Mouse (Mus musculus): ENCODE results near the gene Plekhh1. TPM values are rescaled to one million over a fixed set of nuclear protein-coding genes. Genes with fewer than 3 reads are reported as not detected.

Gene Plekhh1
- polyA plus RNA-seq (2012; ENCODE audit: insufficient read depth, insufficient read length, low replicate concordance, missing spikeins), result not detected in 2 replicates

- TF ChIP-seq CTCF (IDR thresholded peaks at IDR 0.05; ENCODE audit: insufficient read depth, low read depth, low read length), result no peak
- TF ChIP-seq POLR2A (IDR thresholded peaks at IDR 0.05; ENCODE audit: insufficient read depth, low read depth, low read length), result peak; percentile 41; the same call in 1 of the 2 replicates
- 1% methylated on average over 80 of the region's 80 CpGs for WGBS
- peak within 1 kb of the TSS; percentile 66 for H3K4me3 ChIP-seq (ENCODE audit: insufficient read depth, low read depth, low read length)
- H3K27ac ChIP-seq (ENCODE audit: insufficient read depth, low read depth, low read length), result no peak within 1 kb of the TSS
- H3K4me1 ChIP-seq (ENCODE audit: control insufficient read depth, insufficient read depth, low read length), result peaks cover 6% of the 10 kb centered on the region; the same call in 1 of the 2 replicates
These were observed at the start of gene Plekhh1 for GRCm38 (mm10) chr12:79028911-79029861. Gene Plekhh1 (plus strand): TSS chr12:79029163.

- no peak overlapping the region; the same call in 1 of the 2 replicates for H3K4me3 ChIP-seq (ENCODE audit: insufficient read depth, low read depth, low read length)
- no peak overlapping the region for H3K27ac ChIP-seq (ENCODE audit: insufficient read depth, low read depth, low read length)
- peaks cover 10% of the 10 kb centered on the region for H3K4me1 ChIP-seq (ENCODE audit: control insufficient read depth, insufficient read depth, low read length)
- 91% methylated on average over 5 of the region's 5 CpGs for WGBS
- TF ChIP-seq CTCF (IDR thresholded peaks at IDR 0.05; ENCODE audit: insufficient read depth, low read depth, low read length) (no peak), POLR2A (IDR thresholded peaks at IDR 0.05; ENCODE audit: insufficient read depth, low read depth, low read length) (no peak)
These were observed 48.3 kb upstream of the Plekhh1 start for GRCm38 (mm10) chr12:78980683-78981091.

- TF ChIP-seq CTCF (IDR thresholded peaks at IDR 0.05; ENCODE audit: insufficient read depth, low read depth, low read length) (no peak), POLR2A (IDR thresholded peaks at IDR 0.05; ENCODE audit: insufficient read depth, low read depth, low read length) (no peak)
- 92% methylated on average over 2 of the region's 2 CpGs for WGBS
- Histone ChIP-seq H3K4me1 (ENCODE audit: control insufficient read depth, insufficient read depth, low read length) (peaks cover 10% of the 10 kb centered on the region), H3K27ac (ENCODE audit: insufficient read depth, low read depth, low read length) (no peak overlapping the region), H3K4me3 (ENCODE audit: insufficient read depth, low read depth, low read length) (no peak overlapping the region)
These were observed 47.8 kb upstream of the Plekhh1 start for GRCm38 (mm10) chr12:78981131-78981530.

GRCm38 (mm10) chr12:78981938-78982825 lies 46.8 kb upstream of the Plekhh1 start:
- H3K4me1 ChIP-seq (ENCODE audit: control insufficient read depth, insufficient read depth, low read length), result peaks cover 7% of the 10 kb centered on the region; the same call in 1 of the 2 replicates
- WGBS, result 77% methylated on average over 9 of the region's 9 CpGs
- TF ChIP-seq POLR2A (IDR thresholded peaks at IDR 0.05; ENCODE audit: insufficient read depth, low read depth, low read length), result no peak
- no peak for TF ChIP-seq CTCF (IDR thresholded peaks at IDR 0.05; ENCODE audit: insufficient read depth, low read depth, low read length)
- H3K4me3 ChIP-seq (ENCODE audit: insufficient read depth, low read depth, low read length), result no peak overlapping the region
- no peak overlapping the region for H3K27ac ChIP-seq (ENCODE audit: insufficient read depth, low read depth, low read length)

- Histone ChIP-seq H3K4me1 (ENCODE audit: control insufficient read depth, insufficient read depth, low read length) (peaks cover 16% of the 10 kb centered on the region), H3K27ac (ENCODE audit: insufficient read depth, low read depth, low read length) (no peak overlapping the region), H3K4me3 (ENCODE audit: insufficient read depth, low read depth, low read length) (no peak overlapping the region)
- WGBS, result 88% methylated on average over 9 of the region's 9 CpGs
- TF ChIP-seq CTCF (IDR thresholded peaks at IDR 0.05; ENCODE audit: insufficient read depth, low read depth, low read length) (no peak), POLR2A (IDR thresholded peaks at IDR 0.05; ENCODE audit: insufficient read depth, low read depth, low read length) (no peak)
These were observed 45.5 kb upstream of the Plekhh1 start for GRCm38 (mm10) chr12:78983296-78984034.

- no peak for TF ChIP-seq POLR2A (IDR thresholded peaks at IDR 0.05; ENCODE audit: insufficient read depth, low read depth, low read length)
- no peak for TF ChIP-seq CTCF (IDR thresholded peaks at IDR 0.05; ENCODE audit: insufficient read depth, low read depth, low read length)
- H3K27ac ChIP-seq (ENCODE audit: insufficient read depth, low read depth, low read length), result no peak overlapping the region
- 56% methylated on average over 3 of the region's 3 CpGs for WGBS
These were observed 44.9 kb upstream of the Plekhh1 start for GRCm38 (mm10) chr12:78984035-78984432.

GRCm38 (mm10) chr12:78987581-78988081 lies 41.3 kb upstream of the Plekhh1 start:
- no peak overlapping the region for H3K4me3 ChIP-seq (ENCODE audit: insufficient read depth, low read depth, low read length)
- TF ChIP-seq CTCF (IDR thresholded peaks at IDR 0.05; ENCODE audit: insufficient read depth, low read depth, low read length), result no peak
- TF ChIP-seq POLR2A (IDR thresholded peaks at IDR 0.05; ENCODE audit: insufficient read depth, low read depth, low read length), result no peak
- no peak overlapping the region for H3K27ac ChIP-seq (ENCODE audit: insufficient read depth, low read depth, low read length)
- H3K4me1 ChIP-seq (ENCODE audit: control insufficient read depth, insufficient read depth, low read length), result peaks cover 17% of the 10 kb centered on the region
- WGBS, result 16% methylated on average over 9 of the region's 9 CpGs

More at GRCm38 (mm10) chr12:78984035-78984432, 44.9 kb upstream of the Plekhh1 start:
- H3K4me3 ChIP-seq (ENCODE audit: insufficient read depth, low read depth, low read length), result no peak overlapping the region
- peaks cover 17% of the 10 kb centered on the region for H3K4me1 ChIP-seq (ENCODE audit: control insufficient read depth, insufficient read depth, low read length)

- Histone ChIP-seq H3K27ac (ENCODE audit: insufficient read depth, low read depth, low read length) (no peak overlapping the region), H3K4me1 (ENCODE audit: control insufficient read depth, insufficient read depth, low read length) (no peaks in the 10 kb centered on the region), H3K4me3 (ENCODE audit: insufficient read depth, low read depth, low read length) (no peak overlapping the region)
- 88% methylated on average over 4 of the region's 4 CpGs for WGBS
- TF ChIP-seq CTCF (IDR thresholded peaks at IDR 0.05; ENCODE audit: insufficient read depth, low read depth, low read length) (no peak), POLR2A (IDR thresholded peaks at IDR 0.05; ENCODE audit: insufficient read depth, low read depth, low read length) (no peak)
These were observed 32.7 kb upstream of the Plekhh1 start for GRCm38 (mm10) chr12:78996271-78996670.
